Mouse (Mus musculus) v-Abl transformed pro-B cells (cell line): ENCODE results near the gene 4833427G06Rik.

Experiments
- in situ Hi-C, 2 experiments: fragments of 400-800 bp; cut with MboI; formaldehyde crosslinking; loops; one replicate each; pipeline ENCODE4 v1.15.1; 2025; ENCODE audit not compliant: unreplicated experiment in 2 of 2

The 4833427G06Rik gene

DNA sequence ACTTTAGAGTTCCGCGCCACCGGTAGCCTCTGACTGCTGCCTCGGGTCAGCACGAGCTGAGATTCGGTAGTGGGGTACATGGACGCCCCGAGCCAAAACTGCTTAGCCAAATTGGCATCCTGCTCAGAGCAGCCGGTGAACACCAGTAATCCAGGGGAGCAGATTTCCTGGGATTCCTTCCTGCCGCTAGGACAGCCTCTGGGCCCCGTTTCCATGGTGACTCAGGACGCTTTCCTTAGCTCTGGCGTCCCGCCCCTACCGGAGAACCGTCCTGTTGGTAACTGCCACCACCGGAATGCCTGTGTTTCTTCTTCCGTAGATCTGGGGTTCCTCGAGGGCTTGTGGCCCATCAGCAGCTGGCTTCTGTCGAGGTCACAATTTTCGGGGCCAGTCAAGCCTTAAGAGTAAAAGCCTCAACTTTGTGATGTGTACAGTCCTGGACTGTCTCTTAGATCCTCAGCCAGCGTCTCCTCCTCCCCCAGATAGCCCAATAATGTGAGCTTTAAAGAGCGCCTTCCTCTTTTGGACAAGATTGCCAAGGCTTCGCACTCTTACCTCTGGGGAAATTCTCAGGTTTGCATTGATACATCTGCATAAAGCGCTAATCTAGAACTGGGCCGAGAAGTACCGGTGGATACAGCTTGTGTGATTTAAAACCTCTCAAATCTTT is at the start of gene 4833427G06Rik:
Gene 4833427G06Rik, minus strand, starts transcription at position 323 of the 670 bp plus-strand sequence.
- in situ Hi-C loops = no loop called here

GRCm38 (mm10) chr9:51147294-51147693 is 45.4 kb upstream of the 4833427G06Rik start:
- in situ Hi-C loops = loop anchor here (10.0 to 25.0 kb wide), 2 partner anchors 692 to 1140 kb away; no protein-coding TSS in a partner anchor

DNA sequence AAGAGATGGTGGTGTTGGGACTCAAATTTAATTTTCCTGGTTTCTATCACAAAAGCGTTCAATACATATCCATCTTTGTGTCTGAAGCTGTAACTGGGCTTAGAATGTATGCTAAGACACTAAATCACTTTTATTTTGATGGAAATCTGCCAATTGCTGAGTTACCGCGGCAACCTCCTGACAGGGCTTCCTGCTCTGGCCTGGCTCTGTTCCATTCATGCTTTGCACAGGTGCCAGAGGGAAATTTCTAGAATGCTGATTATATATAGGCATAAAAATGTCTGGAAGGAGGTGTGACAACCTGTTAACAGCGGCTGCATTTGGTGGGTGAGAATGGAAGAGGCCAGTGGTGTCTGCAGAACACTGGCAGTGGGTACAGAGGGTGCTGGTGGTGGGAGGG is 44.6 kb upstream of the 4833427G06Rik start:
- in situ Hi-C loops = loop anchor here (10.0 to 25.0 kb wide), 2 partner anchors 692 to 1141 kb away; no protein-coding TSS in a partner anchor

- in situ Hi-C loops = loop anchor here (5.0 to 25.0 kb wide), 3 partner anchors 342 to 1143 kb away; no protein-coding TSS in a partner anchor
These were observed 42.3 kb upstream of the 4833427G06Rik start for GRCm38 (mm10) chr9:51144218-51144617.

DNA sequence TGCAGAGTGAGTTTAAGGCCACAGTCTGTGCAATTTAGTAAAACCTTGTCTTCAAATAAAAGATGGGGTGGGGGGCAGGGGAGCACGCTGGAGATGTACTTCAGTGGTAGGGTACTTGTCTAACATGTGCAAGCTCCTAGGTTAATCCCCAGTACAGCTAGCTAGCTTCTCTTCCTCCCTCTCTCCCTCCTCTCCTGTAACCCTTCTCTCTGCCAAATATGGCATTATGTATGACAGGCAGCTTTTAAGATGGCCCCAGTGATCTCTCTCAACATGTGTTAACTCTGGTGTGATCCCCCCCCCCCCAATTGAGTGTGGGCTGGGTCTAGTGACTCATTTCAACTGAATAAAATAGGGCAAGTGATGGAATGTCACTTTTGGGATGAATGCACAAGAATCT is 41.6 kb upstream of the 4833427G06Rik start:
- in situ Hi-C loops = loop anchor here (5.0 to 25.0 kb wide), 3 partner anchors 341 to 1144 kb away; no protein-coding TSS in a partner anchor

DNA sequence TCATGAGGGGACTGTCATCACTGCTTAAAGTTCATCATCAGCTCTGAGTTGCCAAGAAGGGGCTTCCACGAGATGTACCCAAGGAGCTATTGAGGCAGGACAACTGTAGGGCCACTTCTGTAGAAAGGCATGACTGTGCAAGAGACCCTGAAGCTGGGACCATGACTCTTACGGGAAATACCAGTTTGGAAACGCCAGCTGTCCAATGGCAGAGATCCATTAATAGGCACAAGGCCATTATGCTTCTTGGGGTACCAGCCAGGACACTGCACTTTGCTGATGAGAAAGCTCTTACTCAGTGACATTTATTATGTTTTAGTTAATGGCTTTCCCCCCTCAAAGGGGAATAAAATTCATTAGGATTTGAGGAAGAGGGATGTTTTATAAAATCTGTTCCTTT is 38.8 kb upstream of the 4833427G06Rik start:
- in situ Hi-C loops = loop anchor here (5.0 to 25.0 kb wide), 3 partner anchors 338 to 1147 kb away; no protein-coding TSS in a partner anchor

GRCm38 (mm10) chr9:51139401-51139800 is 37.5 kb upstream of the 4833427G06Rik start:
- in situ Hi-C loops = loop anchor here in 1 of 2 experiments (5.0 to 25.0 kb wide), 4 partner anchors 115 to 1148 kb away; no protein-coding TSS in a partner anchor

GRCm38 (mm10) chr9:51138301-51138700 is 36.4 kb upstream of the 4833427G06Rik start:
- in situ Hi-C loops = loop anchor here in 1 of 2 experiments (5.0 to 25.0 kb wide), 4 partner anchors 114 to 1149 kb away; no protein-coding TSS in a partner anchor

- in situ Hi-C loops = loop anchor here in 1 of 2 experiments (5.0 to 25.0 kb wide), 4 partner anchors 113 to 1149 kb away; no protein-coding TSS in a partner anchor
These were observed 36.0 kb upstream of the 4833427G06Rik start for GRCm38 (mm10) chr9:51137836-51138235.

DNA sequence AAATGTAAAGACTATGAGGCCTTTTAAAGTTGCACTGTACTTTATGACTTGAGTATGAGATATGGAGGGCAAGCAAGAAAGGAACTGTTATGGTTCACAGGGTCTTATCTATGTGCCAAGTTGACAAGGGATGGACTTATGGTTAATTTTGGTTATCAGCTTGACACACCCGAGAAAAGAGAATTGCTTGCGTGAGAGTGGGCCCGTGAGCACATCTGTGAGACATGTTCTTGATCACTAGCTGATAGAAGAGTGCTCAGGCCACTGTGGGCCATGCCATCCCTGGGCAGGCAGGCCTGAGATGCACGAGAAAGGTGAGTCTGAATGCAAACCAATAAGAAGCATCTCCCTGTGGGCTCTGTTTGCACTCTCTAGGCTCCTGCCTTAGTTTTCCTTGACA is 35.6 kb upstream of the 4833427G06Rik start:
- in situ Hi-C loops = loop anchor here in 1 of 2 experiments (5.0 to 25.0 kb wide), 4 partner anchors 113 to 1150 kb away; no protein-coding TSS in a partner anchor

DNA sequence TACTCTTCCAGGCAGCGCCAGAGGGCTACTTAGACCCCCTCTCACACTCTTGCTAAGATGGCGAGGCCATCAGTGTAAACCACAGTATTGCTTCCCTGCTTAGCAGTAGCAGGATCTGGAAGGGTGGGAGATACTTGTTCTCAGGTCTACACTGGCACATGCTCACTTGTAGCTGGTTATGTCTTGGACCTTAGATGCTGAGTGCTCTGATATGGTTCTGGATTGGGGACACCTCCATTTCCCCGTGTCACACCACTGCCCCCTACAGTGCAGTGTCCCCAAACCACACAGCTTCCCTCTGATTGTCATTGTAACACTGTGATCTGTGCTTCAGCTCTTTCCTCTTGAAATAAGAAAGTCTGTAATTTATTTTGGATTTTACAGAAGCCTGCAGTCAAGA is 35.1 kb upstream of the 4833427G06Rik start:
- in situ Hi-C loops = loop anchor here in 1 of 2 experiments (5.0 to 25.0 kb wide), 4 partner anchors 112 to 1150 kb away; no protein-coding TSS in a partner anchor

- in situ Hi-C loops = no loop called here
These were observed 12.9 kb upstream of the 4833427G06Rik start for GRCm38 (mm10) chr9:51114767-51115166.

GRCm38 (mm10) chr9:51105751-51106150 is 3.9 kb upstream of the 4833427G06Rik start:
- in situ Hi-C loops = no loop called here

DNA sequence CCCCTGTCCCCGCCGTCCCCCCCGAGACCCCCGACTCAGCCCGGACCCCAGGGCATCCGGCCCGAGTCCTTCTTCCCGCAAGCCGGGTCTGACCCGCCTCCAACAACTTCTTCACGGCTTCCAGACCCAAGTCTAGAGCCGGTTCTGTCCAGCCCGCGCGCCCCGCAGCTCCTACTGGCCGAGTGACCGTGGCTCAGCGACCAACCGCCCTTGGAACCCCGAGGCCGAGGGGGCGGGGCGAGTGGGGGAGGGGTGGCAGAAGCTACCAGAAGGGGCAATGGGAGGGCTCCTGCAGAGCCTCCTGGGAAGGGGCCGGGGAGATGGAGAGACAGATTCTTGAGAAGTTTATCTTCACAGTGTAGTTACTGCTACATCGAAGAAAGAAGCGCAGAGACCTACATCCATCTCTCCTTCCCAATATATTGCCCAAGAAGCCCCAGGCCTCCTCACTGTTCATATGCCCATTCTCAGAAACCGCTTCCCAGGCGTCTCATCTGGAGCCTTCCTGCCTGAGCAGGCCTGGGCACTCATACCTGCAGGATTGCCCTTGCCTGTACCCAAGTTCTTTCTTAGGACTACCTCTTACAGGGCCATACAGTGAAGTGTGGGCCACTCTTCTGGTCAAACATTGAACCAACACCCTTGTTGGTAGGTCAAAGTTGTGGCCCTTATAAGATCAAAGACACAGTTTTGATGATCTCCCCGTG is 2.1 kb upstream of the 4833427G06Rik start:
- in situ Hi-C loops = no loop called here

DNA sequence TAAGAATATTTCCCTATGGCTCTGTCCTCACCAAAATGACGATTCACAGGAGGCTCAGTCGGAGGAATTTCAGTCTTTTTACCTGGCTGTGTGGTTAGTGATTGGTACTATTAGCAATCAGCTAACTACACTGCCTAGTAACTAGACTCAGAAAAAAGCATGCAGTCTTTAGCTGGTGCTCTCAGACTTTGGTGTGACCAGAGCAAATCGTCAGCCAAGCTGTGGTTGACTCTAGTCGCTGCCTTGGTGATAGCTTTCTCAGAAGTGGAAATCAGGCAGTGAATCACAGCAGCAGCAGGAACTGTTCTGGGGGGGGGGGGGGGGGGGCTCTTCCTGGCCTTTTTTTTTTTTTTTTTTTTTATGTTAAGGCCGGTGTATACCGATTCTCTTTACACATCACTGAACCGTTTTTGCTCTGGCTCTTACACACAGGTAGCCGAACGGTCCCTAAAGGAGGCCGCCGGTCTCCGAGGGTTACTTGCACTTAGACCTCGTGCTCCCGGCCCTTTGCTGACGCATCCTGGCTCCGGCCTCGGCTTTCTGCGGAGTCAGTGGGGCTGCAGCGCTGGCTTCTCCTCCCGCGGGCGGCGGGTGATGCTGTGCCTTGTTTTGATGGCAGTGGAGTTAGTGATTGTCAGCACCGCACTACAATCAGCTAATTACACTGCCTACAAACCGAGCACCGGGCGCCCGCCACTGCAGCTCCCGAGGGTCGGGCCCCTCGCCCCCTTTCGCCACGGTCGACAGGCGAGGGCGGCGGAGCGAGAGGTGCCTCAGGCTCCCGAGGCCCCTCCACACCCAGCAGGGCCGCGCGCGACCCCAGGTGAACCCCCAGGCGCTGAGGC is 1.3 kb upstream of the 4833427G06Rik start:
- in situ Hi-C loops = no loop called here

DNA sequence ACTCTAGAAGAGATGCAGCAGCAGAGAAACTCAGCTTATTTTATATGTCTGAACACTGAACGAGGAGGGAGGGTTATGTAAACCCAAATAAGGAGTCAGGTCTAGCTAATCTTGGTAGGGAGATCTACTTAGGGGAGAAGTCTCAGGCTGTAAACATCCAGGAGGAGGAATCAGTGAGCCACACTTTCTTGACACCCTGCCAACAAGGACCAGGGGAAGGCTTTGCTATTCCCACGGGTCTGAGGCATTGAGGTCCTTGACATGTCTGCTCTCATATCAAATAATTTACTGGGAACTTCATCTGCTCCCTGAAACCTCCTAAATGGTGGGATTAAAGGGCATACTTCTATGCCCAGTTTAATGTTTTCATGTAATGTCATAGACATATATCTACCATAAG is 5.6 kb downstream of the 4833427G06Rik start:
- in situ Hi-C loops = no loop called here

DNA sequence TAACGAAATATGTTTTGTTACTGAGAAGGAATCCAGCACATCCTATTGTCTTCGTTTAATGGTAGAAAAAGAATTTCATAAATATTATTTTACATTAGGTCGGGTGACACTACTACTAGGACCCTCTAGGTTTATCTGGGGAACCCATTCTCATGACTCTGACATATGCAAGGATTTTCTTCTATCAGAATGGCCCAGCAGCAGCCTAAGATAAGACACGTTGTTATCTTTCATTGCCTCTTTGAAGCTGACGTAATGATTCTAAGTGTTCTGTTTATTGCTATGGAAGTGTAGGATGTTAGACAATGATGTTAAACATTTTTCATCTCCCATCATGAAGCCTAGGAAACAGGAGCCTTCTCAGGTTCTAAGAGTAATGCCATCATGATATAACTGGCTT is 8.2 kb downstream of the 4833427G06Rik start:
- in situ Hi-C loops = no loop called here

GRCm38 (mm10) chr9:51081614-51082013 is 20.3 kb downstream of the 4833427G06Rik start:
- in situ Hi-C loops = no loop called here

DNA sequence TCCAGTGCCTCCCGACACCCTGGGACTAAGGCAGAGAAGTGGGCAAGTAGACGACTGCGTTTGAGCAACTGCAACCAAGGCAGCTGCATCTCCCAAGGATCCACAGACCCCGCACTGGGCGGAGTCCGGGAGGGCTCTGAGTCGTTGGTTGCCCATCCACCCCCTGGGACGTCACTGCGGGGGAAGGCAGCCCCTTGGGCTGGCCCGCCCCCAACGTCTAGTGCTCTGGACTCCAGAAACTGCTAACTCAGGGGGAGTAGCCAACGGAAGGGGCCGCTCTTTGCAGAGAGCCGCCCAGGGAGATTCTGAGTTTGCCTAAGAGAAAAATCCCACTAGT is 24.9 kb downstream of the 4833427G06Rik start, which contains the start of gene Layn:
Gene Layn, minus strand, starts transcription at position 116 of the 337 bp plus-strand sequence.
- in situ Hi-C loops = no loop called here

- in situ Hi-C loops = no loop called here
These were observed 25.4 kb downstream of the 4833427G06Rik start for GRCm38 (mm10) chr9:51076300-51076978.
